ENCODE assay signal across 18 mouse cellular contexts in the genomic region with DNA sequence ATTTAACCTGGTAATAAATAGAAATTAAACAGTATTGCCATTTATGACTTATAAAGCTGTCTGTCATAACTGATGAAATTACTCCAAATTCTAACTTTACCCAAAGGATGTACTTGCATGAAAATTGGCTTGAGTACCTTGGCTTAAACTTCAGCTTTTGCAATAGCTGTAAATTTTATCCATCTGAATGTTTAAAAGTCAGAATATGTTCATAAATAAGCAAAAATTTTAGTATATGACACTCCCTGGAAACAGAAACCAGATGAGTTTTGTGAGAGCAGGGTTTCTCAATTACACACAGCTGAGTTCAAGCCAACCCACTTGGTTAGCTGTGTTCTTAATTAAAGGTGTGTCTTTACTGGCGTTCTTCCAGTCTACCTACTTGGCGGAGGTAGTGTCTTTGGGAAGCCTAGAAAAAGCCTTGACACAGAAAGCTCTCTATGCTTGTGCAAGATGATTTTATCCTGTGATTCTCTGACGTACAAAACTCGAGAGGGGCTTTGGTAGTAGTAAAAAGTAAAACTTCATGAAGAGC.
DNase-seq lines count a peak whose midpoint lies in the region; ATAC-seq and TF ChIP-seq lines count a peak whose summit lies in the region.
"Had no signal": no experiment of that assay in that cellular context is flagged by ENCODE, and none has a peak within 500 bp of the region (broad histone marks: within the 10 kb centered on the region; RNA-seq: fewer than 3 reads in every experiment).

No protein-coding gene starts in this region.

- ATAC-seq in embryonic facial prominence, embryonic 13.5 days (ENCODE audit: insufficient number of reproducible peaks, insufficient read depth, low FRiP score, low TSS enrichment, low read depth) = no peak
- ATAC-seq: forebrain, embryonic 15.5 days; hindbrain, postnatal 0 days had no signal

- no peak for TF ChIP-seq POLR2A in kidney, adult 2 months (IDR thresholded peaks at IDR 0.05; ENCODE audit: low read depth, low read length)

- 54% methylated on average over 4 of the region's 4 CpGs for WGBS in embryonic facial prominence, embryonic 13.5 days
- 89% methylated on average over 4 of the region's 4 CpGs for WGBS in embryonic facial prominence, embryonic 10.5 days
- 82% methylated on average over 4 of the region's 4 CpGs for WGBS in kidney, adult 2 months

- H3K4me1 ChIP-seq in embryonic facial prominence, embryonic 13.5 days = peaks cover 9% of the 10 kb centered on the region
- no peaks in the 10 kb centered on the region for H3K4me1 ChIP-seq in embryonic facial prominence, embryonic 10.5 days
- no peaks in the 10 kb centered on the region for H3K4me1 ChIP-seq in kidney, adult 2 months (ENCODE audit: control insufficient read depth, insufficient read depth, low read length)
- H3K4me1 ChIP-seq: heart, embryonic 15.5 days; hindbrain, embryonic 13.5 days had no signal

- no peaks in the 10 kb centered on the region for H3K36me3 ChIP-seq in embryonic facial prominence, embryonic 13.5 days
- H3K36me3 ChIP-seq in embryonic facial prominence, embryonic 10.5 days (replicated peaks) = no peaks in the 10 kb centered on the region
- no peaks in the 10 kb centered on the region for H3K36me3 ChIP-seq in kidney, adult 2 months (ENCODE audit: control insufficient read depth, insufficient read depth, low read length)
- H3K36me3 ChIP-seq: forebrain, embryonic 15.5 days; heart, embryonic 15.5 days; hindbrain, embryonic 13.5 days had no signal

- no peak overlapping the region for H3K4me2 ChIP-seq in embryonic facial prominence, embryonic 13.5 days
- H3K4me2 ChIP-seq: forebrain, embryonic 15.5 days; heart, embryonic 11.5 days; heart, embryonic 15.5 days; hindbrain, embryonic 13.5 days had no signal

- H3K9me3 ChIP-seq in embryonic facial prominence, embryonic 13.5 days = no peaks in the 10 kb centered on the region
- H3K9me3 ChIP-seq in embryonic facial prominence, embryonic 10.5 days = 0 out of 2 replicates have a peak, but pooled peaks cover 4% of the 10 kb centered on the region
- H3K9me3 ChIP-seq: forebrain, embryonic 15.5 days; heart, embryonic 15.5 days; hindbrain, embryonic 13.5 days had no signal

- DNase-seq in embryonic facial prominence, embryonic 10.5 days (ENCODE audit: low spot score) = no peak
- DNase-seq in adipocyte (ENCODE audit: low spot score) = peak; percentile 30
- peak; percentile 74 for DNase-seq in fat pad, adult 2 months (ENCODE audit: extremely low read depth, low read depth, low spot score)
- DNase-seq in spleen, postnatal 14 days (ENCODE audit: low spot score in 2 of 2) = no peak
- DNase-seq in kidney, adult 2 months = no peak
- DNase-seq: adrenal gland, adult 8-10 months; cerebellum, adult 11-12 months; cerebellum, adult 9-11 months; gastrocnemius, postnatal 36 days; heart, adult 18-20 months; heart, postnatal 14 days had no signal

- no peak overlapping the region for H3K9ac ChIP-seq in embryonic facial prominence, embryonic 13.5 days
- H3K9ac ChIP-seq: forebrain, embryonic 15.5 days; heart, embryonic 15.5 days; hindbrain, embryonic 13.5 days had no signal

- no peak for TF ChIP-seq CTCF in kidney, adult 2 months (conservative IDR thresholded peaks at IDR 0.05; ENCODE audit: insufficient read depth, insufficient read length, low read depth, low read length)

- no peaks in the 10 kb centered on the region for H3K27me3 ChIP-seq in embryonic facial prominence, embryonic 13.5 days
- H3K27me3 ChIP-seq in embryonic facial prominence, embryonic 10.5 days (replicated peaks; ENCODE audit: low read depth, poor library complexity, severe bottlenecking) = no peaks in the 10 kb centered on the region
- no peaks in the 10 kb centered on the region for H3K27me3 ChIP-seq in kidney, adult 2 months (replicated peaks; ENCODE audit: control insufficient read depth, insufficient read depth, low read length)
- H3K27me3 ChIP-seq: CH12.LX; forebrain, embryonic 15.5 days; heart, embryonic 15.5 days; hindbrain, embryonic 13.5 days had no signal

- H3K27ac ChIP-seq in embryonic facial prominence, embryonic 13.5 days = peak overlapping the region; percentile 41; the same call in 1 of the 2 replicates
- H3K27ac ChIP-seq in embryonic facial prominence, embryonic 10.5 days (replicated peaks) = no peak overlapping the region
- no peak overlapping the region for H3K27ac ChIP-seq in kidney, adult 2 months (ENCODE audit: insufficient read depth, low read depth, low read length)
- H3K27ac ChIP-seq: forebrain, embryonic 15.5 days; heart, embryonic 15.5 days; hindbrain, embryonic 13.5 days; hindbrain, postnatal 0 days had no signal

- H3K4me3 ChIP-seq in embryonic facial prominence, embryonic 13.5 days = no peak overlapping the region
- no peak overlapping the region for H3K4me3 ChIP-seq in embryonic facial prominence, embryonic 10.5 days
- H3K4me3 ChIP-seq in kidney, adult 2 months (ENCODE audit: insufficient read depth, low read depth, low read length) = no peak overlapping the region
- H3K4me3 ChIP-seq: forebrain, embryonic 15.5 days; heart, embryonic 15.5 days; hindbrain, embryonic 13.5 days had no signal

Comparison
In these comparisons a context has a peak if more than half of its experiments do, and no peak if none do; other contexts are left out.
1. DNase-seq: peak in adipocyte (single experiment) and fat pad, adult 2 months (single experiment); none in embryonic facial prominence, embryonic 10.5 days (single experiment), spleen, postnatal 14 days (0 of 2) and kidney, adult 2 months (single experiment).